Mouse (Mus musculus) layer of hippocampus, postnatal 36 days (tissue): ENCODE measurements around the gene Ccdc58. TPM values are rescaled to one million over a fixed set of nuclear protein-coding genes. Genes with fewer than 3 reads are reported as not detected.
"Not testable (repeated sequence)": the region's sequence is repeated elsewhere in the genome, so short reads cannot be mapped to it uniquely, and the experiment has no call there.

ENCODE experiments used
- DNase-seq, 2 experiments: peaks; one replicate each; pipeline ENCODE4 v3.0.0; 2022
- total RNA-seq, 2 experiments: library from RNA; stranded (reverse); gene quantifications; 2 replicates each; pipeline ENCODE4 v1.2.3; 2021

The Ccdc58 gene
- total RNA-seq: 10 to 100 TPM; 21.3 to 23.9 TPM

- peak; percentile 89 to 92 for DNase-seq
These were observed at the start of gene Ccdc58, which contains the start of gene Fam162a for GRCm38 (mm10) chr16:36071450-36072379. TSS of gene Ccdc58 (plus strand) at chr16:36071685. TSS of gene Fam162a (minus strand) at chr16:36071594.

GRCm38 (mm10) chr16:36028120-36028519 lies 43.4 kb upstream of the Ccdc58 start:
- DNase-seq: not testable (repeated sequence)

DNA sequence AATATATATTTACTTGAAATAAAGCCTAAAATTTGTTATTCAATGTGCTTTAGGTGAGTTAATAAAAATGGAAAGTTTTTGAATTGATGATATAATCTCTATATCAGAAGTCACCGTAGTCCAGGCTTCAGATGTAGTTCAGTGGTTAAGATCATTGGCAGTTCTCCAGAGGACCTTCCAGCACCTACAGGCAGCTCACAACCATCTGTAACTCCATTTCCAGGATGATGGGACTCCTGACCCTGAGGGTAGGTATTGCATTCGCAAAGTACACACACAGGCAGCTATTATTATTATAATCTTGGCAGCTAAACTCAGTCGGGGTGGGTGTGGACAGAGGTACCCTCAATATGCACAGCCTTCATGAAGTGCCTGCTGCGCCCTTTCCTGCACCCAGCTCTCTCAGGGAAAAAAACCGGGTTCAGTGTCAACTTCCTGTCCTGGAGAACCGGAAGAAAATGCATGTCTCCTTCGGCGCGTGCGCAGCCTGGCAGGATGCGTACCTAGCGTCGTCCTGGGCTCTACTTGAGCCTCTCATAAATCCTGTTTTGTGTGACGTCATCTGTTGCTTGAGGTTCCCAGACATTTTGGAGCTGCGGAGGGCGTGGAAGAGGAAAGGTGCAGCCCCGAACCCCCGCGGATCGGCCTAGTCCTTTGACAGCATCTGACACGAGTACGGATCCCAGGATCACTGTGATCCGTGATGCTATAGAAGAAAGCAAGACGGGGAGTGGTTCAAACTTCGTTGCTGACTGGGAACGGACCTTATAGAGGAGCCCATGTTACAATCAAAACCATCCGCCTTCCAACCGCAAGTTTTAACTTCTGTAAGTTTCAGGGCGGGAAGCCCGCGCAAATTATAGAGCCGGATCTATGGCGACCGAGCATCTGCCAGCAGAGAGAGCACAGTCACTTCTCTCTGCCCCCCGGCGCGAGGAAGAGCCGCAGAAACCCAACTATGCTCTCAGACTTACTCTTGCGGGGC lies 30.6 kb upstream of the Ccdc58 start, which contains the start of gene Wdr5b:
Gene Wdr5b, plus strand, starts transcription at position 551 of the 985 bp plus-strand sequence.
- peak; percentile 90 to 92 for DNase-seq

GRCm38 (mm10) chr16:36041625-36042020 lies 29.9 kb upstream of the Ccdc58 start:
- DNase-seq: no peak

DNA sequence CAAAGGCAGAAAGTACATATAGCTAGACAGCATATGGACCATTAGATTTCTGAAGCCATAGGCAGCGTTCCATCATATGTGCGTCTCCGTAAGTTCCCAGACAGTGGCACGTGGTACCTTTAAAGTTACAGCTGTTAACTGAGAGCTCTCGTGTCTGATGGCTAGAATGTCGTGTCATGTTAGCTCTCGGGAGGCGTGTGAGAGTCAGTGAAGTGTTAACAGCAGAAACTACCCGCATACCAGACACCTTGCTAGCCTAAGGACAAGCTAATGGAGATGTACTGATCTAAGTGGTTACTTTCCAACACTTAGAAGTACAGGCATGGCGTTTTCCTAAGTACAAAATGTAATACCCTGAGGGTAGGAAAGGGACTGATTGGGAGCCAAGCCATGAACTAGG lies 28.4 kb upstream of the Ccdc58 start:
- no peak for DNase-seq

GRCm38 (mm10) chr16:36043964-36044363 lies 27.5 kb upstream of the Ccdc58 start:
- no peak for DNase-seq

- DNase-seq: no peak
These were observed 23.9 kb upstream of the Ccdc58 start for GRCm38 (mm10) chr16:36047538-36047937.

DNA sequence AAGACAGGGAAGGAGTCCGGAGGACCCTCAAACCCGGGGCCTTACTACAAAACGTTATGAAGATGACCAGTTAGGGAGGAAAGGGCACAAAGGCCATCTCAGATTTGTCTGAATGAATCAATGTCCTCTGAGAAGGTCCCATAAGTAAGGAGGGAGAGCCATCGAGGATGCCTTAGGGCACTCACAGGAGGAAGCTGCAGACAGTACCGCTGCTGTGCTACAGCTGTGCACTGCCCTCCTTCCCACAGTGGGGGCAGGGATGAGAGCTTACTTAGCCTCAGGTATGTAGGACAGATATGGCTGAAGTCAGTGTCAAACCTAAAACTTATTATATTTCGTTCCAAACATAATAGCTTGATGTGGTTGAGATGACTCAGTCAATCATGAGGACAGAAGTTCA lies 20.0 kb upstream of the Ccdc58 start:
- no peak for DNase-seq

- DNase-seq: no peak
These were observed 17.8 kb upstream of the Ccdc58 start for GRCm38 (mm10) chr16:36053524-36054275.

DNA sequence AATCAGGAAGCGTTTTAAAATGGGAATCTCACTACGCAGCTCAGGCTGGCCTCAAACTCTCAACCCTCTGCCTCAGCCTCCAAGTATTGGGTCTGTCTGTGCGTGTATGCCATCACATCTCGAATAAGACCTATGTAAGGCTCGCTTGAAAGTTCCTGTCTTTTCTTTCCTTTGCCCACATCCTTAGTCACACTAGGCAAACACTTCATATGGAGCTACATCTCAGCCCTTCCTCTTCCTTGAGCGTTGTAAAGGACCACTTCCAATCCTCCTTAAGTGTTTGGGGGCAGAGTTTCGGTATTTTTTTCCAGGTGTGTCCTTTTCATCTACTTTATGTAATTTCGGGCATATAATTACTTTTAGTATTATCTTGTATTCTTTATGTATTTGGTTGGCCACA lies 16.6 kb upstream of the Ccdc58 start:
- no peak for DNase-seq

DNA sequence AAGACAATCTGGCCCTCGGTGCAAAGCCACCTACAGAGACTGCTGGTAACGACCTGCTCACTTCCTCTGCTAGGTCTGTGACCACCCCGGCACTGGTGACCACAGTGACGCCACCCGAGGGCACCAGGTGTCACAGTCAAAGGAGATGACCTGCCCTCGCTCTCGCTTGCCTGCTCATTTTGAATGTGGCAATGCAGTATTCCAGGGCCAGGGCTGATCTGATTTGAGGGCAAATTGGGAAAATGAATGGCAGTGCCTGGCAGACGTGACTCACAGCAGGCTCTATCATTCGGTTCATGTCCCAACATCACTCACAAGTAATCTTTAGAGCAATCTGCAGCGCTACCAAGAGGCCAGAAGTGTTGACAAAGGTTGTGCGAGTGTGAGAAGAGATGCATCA lies 15.1 kb upstream of the Ccdc58 start:
- no peak for DNase-seq

- no peak for DNase-seq
These were observed 13.5 kb upstream of the Ccdc58 start for GRCm38 (mm10) chr16:36057933-36058475.

DNA sequence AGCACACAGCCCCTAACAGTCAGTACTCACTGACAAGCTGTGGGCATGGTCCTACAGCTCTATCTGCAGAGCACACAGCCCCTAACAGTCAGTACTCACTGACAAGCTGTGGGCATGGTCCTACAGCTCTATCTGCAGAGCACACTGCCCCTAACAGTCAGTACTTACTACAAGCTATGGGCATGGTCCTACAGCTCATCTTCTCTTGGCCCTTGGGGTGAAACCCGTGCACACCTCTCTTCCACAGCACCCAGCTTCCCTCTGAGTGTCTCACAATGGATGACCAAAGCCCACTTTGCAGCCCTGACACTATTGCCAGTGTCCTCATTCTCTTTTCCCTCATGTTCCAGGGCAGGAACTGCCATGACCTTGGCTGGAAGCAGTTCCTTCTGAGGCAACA lies 9.0 kb upstream of the Ccdc58 start:
- not testable (repeated sequence) for DNase-seq

DNA sequence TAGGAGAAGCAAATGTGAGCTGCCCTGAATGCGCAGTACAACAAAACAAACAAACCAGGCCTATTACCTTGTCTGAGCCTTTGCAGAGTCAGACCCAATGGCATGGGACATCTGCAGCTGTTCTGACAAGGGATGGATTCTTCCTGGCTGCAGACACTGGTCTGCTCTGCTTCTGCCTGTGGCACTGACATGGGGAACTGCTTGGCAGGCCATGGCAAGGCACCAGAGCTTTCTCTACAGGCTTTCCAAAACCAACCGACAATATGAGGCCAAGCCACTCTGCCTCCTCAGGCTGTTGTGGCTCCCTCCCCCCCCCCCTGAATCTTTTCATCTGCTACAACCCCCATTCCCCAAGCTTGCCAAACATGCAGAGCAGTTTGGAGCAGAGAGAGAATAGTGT lies 8.2 kb upstream of the Ccdc58 start:
- DNase-seq: no peak

DNA sequence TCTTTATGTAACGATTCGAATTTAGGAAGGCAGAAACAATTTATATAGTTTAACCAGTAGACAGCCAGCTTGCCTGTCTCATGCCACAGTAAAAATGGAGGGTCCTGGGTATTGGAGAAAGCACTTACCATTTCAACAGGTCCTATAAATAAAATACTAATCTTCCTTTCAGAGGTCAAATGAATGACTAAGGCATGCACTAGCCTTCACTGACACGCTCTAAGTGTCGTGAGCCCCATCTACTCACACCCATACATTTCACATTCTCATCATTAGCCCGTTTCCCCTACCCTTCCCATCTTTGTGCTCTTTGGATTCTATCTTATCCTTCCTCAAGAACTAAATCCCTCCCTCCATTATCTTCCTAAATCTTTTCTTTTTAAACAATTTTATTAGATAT lies 6.6 kb upstream of the Ccdc58 start:
- no peak for DNase-seq

- no peak for DNase-seq
These were observed 3.8 kb upstream of the Ccdc58 start for GRCm38 (mm10) chr16:36067694-36068093.

DNA sequence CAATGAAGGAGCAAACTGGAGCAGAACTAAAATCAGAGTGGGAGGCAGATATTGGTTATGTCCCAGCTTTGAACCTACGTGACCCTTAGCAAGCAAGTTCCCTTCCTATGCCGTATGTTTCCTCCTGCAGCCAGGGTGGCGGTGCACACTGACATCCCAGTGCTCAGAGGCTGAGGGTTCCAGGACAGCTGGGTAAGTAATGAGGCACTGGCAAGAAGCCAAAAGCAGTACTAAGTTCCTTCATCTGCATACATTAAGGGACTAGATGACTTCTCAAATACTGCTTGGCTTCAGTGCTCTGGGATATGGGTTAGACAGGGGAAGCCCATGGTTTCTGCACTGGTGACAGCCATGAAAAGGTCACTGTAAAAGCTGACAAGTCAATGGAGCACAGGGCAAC lies 3.1 kb upstream of the Ccdc58 start:
- no peak for DNase-seq

DNA sequence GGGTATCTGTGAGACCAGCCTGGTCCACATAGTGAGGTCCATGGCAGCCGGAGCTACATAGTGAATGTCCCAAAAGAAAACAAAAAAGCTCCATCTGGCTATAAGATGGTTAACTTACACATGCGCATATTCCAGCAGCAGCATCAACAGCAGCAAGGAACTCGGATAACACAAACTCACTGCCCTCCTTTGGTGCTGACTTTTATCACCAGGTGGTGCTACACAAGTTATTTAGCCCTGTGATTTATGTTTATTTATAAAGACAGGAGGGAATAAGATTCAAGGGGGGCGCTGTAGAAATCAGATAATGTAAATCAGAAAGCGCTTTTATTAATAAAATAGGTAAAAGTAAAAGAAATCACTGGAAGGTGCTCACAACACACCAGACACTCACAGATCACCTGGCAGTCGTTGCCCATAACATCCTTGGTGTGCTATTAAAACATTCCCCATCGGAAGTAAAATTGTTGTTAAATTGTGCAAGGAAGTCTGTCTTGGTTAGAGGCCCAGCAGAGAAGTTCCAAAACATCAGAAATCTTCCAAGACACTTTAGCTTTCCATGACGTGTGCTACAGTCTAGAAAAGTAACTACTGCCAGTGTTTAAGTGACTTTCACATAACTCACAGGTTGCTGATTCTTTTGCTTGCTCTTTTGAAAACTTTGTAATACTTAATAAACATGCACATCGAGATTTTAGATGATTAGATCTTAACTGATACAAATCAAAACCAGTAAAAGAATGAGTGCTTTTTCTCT lies 1.5 kb upstream of the Ccdc58 start:
- no peak for DNase-seq

GRCm38 (mm10) chr16:36071071-36071449 lies 425 bp upstream of the Ccdc58 start:
- DNase-seq: no peak

- no peak for DNase-seq
These were observed 1.0 kb downstream of the Ccdc58 start for GRCm38 (mm10) chr16:36072410-36073011.

- DNase-seq: no peak
These were observed 3.3 kb downstream of the Ccdc58 start for GRCm38 (mm10) chr16:36074772-36075171.
